Mouse (Mus musculus): ENCODE results near the gene Col8a2. TPM values are rescaled to one million over a fixed set of nuclear protein-coding genes. Genes with fewer than 3 reads are reported as not detected.

Col8a2 gene
- total RNA-seq, 2 experiments from 2014 or later: 1.8 to 2.1 TPM

DNA sequence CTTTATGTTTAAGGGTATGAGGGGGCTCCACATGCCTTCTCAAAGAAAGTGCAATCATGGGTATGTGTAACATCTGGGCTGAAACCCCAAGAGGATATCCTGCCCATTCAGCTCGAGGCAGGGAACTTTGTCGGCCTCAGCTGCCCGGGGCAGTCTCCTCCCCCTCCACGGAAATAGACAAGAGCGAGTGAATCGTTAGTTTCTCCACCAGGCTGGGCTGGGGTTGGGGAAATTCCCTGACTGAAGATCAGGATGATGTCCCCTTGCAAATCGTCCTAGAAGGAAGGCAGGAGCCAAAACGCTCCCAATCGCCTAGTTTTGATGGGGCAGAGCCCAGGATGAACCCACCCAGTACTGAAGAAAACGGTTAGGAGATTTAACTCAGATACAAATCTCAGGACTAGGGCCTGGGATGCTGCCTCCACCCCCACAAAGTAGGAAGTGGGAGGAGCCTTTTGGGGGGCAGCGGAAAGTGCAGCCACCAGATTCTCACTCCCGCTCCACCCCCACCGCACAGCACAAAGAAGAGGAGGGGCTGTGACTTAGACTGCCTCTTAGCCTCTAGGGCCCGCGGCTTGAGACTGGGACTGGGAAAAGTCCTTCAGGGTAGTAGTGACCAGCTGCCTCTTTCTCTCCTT is 27.0 kb upstream of the Col8a2 start:
- peak; percentile 88 to 91 for DNase-seq
- intact Hi-C loops (cut with DNase I): loop anchor here (5.0 kb wide), 2 partner anchors 147 to 172 kb away; no protein-coding TSS in a partner anchor

DNA sequence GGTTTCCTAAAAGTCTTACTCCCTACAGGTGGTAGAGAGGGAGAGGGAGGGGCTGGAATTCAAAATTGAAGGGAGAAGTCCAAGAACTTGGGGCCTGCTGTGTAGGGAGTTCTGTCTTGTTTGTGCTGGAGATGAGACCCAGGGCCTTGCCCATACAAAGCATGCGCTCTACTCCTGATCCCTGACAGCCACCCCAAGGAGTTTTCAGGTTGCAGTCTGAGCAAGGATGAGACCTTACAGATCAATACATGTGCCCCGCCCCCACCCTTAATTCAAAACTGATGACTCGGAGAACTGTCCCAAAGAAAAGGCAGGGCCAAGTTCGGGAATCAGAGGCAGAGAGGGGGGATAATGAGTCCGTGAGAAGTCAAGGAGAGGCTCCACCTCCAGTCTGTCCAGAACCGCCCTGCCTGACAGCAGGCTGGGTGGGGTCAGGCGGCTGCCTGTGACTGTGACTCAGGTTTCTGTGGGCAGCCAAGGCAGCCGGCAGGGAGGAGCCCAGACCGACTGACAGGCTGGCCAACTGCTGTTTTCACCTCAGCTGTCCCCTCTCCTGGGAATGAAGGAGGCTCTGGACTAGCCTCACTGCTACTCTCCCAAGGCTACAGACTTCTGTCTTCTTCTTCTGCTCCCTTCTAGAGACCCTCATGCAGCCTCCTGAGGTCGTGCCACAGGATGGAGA is 25.9 kb upstream of the Col8a2 start:
- intact Hi-C loops (cut with DNase I): loop anchor here (1.0 to 5.0 kb wide), 3 partner anchors 79 to 173 kb away; no protein-coding TSS in a partner anchor
- DNase-seq: peak; percentile 90 to 94

DNA sequence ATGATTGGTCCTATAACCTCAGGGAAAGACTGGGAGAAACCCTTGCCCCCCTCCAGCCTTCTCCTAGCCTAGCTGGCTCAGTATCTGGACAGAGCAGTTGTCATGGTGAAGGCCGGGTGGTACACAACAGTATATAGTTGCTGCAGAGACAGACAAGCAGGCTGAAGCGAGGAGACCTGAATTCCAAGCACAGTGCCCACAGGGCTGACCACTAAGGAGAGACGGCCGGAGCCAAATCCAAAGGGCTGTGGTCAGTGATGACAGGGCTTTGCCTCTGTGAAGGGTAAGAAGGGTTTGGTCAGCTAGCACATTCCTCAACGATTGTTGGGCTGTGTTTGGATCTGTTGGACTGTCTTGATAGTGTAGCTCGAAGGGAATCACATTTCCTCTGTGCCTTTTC is 25.3 kb upstream of the Col8a2 start:
- intact Hi-C loops (cut with DNase I): loop anchor here (1.0 to 5.0 kb wide), 3 partner anchors 80 to 174 kb away; no protein-coding TSS in a partner anchor
- no peak for DNase-seq

DNA sequence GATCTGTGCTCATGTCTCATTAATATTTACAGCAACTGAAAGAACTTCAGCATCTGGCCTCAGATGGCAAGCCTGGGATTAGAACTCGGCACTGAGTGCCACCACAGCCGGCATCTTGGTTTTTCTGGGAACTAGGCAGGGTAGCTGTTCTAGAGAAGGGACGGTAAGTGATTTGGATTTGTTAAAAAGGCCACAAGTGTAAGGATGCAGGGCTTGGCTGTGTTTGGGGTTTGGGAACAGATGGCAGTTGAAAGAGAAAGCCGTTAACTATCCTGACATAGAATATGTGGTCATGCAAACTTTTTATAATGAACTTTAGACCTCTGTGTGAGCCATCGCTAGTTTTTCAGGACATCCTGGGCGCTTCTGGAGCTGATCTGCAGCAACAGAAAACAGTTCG is 24.9 kb upstream of the Col8a2 start:
- intact Hi-C loops (cut with DNase I): loop anchor here (1.0 to 5.0 kb wide), 4 partner anchors 34 to 174 kb away; no protein-coding TSS in a partner anchor
- no peak for DNase-seq

DNA sequence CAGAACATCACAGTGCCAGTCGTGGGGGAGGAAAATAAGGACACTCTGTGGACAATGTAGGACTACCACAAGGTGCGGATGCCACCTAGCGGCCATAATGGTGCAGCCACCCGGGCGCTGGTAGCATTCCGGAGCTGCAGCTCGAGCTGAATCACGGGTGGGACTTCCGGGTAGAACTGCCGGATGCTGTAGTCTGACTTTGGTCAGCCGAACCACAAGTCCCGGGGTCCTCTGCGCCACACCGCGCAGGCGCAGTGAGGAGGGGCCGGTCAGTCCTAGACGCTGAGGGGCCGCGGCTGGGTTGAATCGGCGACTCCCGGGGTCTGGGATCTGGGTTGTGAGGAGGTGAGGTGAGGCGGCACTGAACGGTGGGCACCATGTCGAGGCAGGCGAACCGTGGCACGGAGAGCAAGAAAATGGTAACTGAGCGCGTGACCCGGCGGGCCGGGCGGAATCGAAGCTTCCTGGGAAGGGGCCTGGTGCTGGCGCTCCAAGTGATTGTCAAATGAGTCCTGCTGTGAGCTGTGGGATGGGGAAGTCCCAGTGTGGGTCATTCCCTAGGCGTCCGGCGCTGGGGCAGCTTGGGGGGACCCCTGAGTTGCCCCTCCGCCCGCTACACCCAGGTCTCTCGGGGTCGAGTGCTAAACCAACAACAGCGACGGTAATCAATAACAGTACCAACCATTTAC is 24.3 kb upstream of the Col8a2 start, which contains the start of gene Trappc3:
Gene Trappc3 (plus strand): TSS at position 207 of the 689 bp plus-strand sequence.
- intact Hi-C loops (cut with DNase I): loop anchor here (1.0 to 5.0 kb wide), 3 partner anchors 35 to 175 kb away; no protein-coding TSS in a partner anchor
- peak; percentile 100 for DNase-seq

DNA sequence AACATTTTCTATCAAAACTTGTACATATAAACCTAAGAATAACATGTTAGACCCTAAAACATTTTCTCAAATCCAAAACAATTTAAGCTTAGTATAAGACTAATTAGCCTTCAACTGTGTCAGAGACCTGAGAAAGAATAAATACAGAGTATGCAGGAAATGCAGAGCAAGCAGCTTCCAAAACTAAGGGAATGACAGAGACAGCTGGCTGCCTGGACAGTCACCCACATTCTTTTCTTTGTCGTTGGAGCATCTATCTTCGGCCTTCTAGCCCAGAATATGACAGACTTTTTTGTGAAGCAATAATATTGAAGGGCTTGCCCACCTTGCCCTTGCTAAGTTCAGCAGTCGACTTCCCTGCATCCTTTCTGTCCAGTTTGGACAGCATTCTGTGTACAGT is 17.3 kb upstream of the Col8a2 start:
- no peak for DNase-seq
- intact Hi-C loops (cut with DNase I): no loop called here

DNA sequence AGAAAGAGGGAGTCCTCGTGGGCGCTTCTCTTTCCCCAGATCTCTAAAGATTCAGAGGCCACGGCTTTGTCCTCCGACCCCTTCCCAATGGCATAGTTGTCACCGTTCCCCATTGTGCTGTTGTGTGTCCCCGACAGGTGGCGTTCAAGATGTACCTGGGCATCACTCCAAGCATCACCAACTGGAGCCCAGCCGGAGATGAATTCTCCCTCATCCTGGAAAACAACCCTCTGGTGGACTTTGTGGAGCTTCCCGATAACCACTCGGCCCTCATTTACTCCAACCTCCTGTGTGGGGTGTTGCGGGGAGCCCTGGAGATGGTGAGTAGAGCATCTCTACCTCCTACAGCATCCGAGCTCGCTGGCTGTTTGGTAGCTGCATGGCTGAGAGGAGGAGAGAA is 12.8 kb upstream of the Col8a2 start:
- intact Hi-C loops (cut with DNase I): no loop called here
- no peak for DNase-seq

DNA sequence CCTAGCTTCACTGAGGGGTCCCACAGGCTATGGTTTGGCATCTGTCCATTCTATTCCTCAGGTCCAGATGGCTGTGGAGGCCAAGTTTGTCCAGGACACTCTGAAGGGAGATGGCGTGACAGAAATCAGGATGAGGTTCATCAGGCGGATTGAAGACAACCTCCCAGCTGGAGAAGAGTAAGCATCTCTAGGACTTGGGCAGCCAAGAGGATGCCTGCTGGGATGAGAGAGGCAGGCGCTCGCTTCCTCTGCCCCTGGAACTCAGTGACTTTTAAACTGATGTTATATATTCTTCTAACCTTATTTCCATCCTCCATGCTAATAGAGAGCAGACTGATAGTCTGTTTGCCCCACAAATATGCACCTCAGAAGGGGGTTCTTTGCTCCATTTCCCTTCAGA is 11.5 kb upstream of the Col8a2 start:
- intact Hi-C loops (cut with DNase I): no loop called here
- DNase-seq: no peak

DNA sequence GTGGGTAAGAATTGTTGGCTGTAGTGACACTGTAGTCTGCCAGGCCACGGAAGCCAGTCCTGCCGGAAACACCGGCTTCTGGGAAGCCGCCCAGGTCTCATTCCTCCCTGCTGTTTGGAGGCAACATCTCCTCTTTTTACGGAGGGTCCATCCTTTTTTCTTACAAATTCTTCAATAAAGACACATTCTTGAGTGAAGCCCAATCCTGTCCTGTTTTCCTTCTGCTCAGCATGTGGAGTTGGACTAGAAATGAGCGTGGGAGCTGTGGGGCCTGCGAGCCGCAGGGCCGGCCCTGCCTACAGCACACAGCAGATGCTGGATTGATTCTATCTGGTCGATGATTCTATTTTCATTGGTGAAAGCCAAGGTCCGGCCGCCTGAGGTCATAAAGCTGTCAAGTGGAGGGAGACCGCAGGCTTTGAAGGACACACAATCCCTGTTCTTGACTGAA is 10.9 kb upstream of the Col8a2 start:
- intact Hi-C loops (cut with DNase I): no loop called here
- peak; percentile 61 to 68 for DNase-seq

DNA sequence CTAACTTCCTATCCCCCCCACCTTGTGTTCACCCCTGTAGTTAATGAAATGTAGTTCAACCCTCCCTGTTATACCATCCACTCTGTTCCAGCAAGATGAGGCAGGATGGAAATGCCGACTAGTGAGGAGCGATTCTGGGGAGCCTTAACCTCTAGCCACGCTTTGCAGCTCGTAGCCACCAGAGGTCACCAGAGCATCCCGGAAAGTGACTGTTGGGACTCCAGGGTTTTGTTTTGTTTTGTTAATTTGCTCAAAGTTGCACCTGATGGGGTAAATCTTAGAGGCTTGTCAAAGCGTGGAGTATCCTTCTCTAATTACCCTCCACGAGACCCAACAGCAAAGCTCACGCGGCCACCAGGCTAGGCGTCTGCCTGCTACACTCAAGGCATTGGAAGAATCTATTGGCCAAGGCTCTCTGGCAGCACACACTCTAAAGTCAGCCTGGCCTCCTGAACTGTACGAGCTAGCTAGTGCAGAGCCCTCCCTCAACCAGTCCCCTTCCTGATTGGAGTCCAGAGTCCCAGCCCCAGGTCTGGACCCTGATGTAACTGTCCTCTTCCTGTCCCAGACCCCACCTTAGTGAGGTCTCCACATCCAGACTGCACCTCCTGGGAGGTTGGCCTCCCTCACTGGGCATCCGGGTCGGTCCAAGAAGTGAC is 8.6 kb upstream of the Col8a2 start:
- DNase-seq: peak; percentile 58 to 80
- intact Hi-C loops (cut with DNase I): loop anchor here (1.0 kb wide), 1 partner anchor 32 kb away; no protein-coding TSS in a partner anchor

DNA sequence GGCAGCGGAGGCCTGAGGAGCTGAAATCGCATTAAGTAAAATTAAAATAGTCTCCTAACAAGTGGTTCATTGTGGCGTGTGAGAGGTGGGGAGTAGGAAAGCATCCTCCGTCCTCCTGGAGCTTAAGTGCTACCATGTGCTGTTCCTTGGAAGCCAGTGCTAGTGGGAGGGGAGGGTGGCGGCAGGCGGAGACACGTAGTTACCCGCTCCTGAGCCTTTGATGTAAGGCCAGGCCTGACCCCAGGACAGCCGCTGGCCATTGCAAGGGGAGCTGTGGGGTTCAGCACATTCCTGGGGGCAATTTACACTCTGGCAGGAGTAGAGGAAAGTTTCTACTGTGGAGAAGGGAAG is 8.1 kb upstream of the Col8a2 start:
- intact Hi-C loops (cut with DNase I): loop anchor here (1.0 kb wide), 1 partner anchor 32 kb away; no protein-coding TSS in a partner anchor
- no peak for DNase-seq

DNA sequence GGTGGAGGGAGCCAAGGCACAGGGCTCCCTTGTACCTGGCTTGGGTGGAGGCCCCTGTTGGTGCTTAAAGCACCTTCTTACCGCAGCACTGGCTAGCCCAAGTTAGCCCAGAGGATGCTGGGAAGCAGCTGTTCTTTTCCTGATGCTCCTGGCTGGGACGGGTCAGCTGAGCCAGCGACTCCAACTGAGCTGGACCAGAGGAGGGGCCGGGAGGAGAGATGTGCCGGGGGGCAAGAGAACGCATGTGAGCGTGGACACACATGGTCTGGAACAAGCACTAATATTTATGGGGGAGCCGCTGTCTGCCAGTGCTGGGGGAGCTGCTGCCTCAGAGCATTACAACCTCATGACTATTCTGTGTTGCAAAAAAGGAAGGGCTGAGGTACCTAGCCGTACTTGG is 7.6 kb upstream of the Col8a2 start:
- intact Hi-C loops (cut with DNase I): loop anchor here (1.0 kb wide), 1 partner anchor 31 kb away; no protein-coding TSS in a partner anchor
- no peak for DNase-seq

DNA sequence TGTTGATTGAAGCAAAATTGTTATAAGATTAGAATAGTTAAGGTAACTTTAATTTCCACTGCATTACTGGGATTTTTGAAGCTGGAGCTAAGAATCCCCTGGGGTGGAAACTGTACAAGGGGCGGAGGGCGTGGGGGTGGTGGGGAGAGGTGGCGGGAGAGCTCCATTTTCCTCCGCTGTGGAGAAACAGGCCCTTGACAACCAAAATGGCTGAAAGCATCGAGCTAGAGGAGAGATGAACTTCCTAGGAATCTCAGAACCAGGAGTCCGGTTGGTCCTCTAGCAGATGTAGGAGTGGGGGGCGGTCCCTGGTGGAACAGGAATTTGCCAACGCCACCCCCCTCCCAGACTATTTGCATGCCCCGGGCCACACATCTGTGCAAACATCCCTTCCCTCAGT is 4.9 kb upstream of the Col8a2 start:
- intact Hi-C loops (cut with DNase I): no loop called here
- DNase-seq: no peak

DNA sequence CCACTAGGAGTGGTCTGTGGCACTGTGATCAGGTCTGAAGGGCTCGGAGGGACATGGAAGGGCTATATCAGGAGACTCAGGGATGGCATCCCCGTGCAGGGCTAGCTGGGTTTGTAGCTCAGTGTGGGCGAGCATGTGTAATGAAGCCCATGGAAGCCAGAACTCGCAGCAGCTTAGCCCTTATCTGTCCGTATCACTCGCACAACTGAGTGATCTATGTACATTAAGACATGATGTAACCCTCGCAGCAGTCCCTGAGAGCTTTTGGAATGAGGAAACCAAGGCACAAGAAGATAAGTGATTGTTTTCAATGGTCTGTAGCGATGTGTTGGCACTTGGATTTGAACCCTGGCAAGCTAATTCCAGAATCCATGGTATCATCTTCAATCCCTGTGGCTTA is 3.0 kb upstream of the Col8a2 start:
- intact Hi-C loops (cut with DNase I): no loop called here
- no peak for DNase-seq

DNA sequence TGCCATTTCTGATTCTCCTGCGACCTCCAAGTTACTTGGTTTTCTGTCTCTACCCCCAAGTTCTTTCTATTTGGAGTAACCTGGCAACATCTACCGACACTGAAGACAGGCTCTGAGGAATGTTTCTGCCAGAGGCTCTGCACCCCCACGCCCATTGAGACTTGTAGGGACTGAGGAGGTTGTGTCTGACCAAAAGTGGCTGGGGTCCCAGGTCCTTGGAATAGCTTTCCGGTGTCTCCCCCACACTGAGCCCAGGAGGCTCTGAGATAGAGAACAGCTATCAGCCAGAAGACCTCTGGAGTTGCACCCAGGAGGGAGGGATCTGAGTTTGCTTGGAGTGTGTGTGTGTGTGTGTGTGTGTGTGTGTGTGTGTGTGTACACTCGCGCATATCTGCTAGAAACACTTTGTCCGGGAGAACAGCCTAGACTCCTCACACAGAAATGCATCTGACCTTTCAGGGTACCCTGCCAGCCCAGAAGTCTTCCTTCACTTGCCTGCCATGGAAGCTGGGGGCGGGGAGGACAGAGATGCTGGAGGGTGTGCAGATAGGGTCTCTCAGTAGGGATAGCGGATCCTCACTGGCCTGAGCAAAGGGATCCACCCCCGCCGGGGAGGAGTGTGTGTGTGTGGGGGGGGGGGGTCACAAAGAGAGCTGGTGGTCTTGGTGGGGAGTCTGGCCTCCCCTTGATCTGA is 856 bp downstream of the Col8a2 start:
- intact Hi-C loops (cut with DNase I): no loop called here
- DNase-seq: peak in 1 of 2 experiments; percentile 34

DNA sequence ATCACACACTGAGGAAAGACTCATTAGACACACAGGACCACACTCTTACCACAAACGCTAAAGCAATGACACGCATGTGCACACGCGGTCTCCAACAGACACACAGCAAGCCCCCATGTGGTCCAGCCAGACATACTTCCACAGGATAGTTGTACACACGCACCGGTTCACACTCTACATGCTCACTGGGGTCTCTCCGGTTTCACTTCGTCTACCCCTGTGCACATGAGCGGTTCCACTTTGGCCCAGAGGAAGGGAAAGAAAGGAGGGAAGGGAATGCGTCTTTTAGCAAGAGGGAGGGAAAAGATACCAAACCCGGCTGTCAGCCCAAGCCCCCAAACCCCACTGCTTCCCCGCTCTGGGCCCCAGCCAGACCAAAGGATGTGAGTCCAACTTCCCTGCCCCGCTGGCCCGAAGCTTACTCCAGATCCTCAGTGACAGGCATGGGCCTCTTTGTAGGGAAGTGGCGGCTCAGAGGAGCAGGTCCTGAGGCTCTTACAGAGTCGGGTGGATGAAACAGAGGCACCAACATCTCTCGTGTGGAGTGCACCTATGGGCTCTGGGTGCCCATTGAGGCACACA is 1.6 kb downstream of the Col8a2 start:
- peak in 1 of 2 experiments; percentile 23 for DNase-seq
- intact Hi-C loops (cut with DNase I): no loop called here

DNA sequence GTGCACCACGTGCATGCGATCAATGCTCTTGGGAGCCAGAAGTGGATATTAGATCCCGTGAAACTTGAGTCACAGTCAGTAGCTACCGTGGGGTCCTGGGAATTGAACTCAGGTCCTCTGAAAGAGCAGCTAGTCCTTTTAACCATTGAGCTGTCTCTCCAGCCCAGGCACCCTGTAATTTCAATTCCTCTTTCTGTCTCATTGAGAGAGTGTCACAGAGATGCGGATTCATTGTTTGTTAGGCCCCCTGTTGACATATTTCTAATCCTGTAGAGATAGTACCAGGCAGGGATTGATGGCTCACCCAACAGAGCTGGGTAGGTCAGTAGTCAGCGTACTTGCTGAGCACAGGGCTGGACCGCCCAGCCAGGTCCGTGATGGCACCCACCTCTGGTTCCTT is 3.7 kb downstream of the Col8a2 start:
- intact Hi-C loops (cut with DNase I): no loop called here
- no peak for DNase-seq

DNA sequence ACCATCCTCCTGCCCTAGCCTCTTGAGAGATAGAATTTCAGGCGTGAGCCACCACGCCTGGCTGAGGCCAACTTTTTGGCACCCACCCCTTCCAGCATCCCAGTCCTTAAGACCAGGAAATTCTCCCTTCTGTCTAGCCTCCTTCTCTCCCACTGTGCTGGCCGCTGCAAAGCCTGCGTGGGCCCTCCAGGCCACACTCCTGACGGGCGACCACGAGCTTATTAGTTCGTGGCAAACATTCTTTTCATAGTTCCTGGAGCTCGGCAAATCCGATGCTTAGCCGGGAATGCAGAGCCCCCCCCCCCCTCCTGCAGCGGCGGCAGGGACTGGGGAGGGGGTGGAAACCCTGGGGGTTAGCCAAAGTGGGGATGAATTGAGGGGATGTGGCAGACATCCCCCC is 4.6 kb downstream of the Col8a2 start:
- intact Hi-C loops (cut with DNase I): no loop called here

DNA sequence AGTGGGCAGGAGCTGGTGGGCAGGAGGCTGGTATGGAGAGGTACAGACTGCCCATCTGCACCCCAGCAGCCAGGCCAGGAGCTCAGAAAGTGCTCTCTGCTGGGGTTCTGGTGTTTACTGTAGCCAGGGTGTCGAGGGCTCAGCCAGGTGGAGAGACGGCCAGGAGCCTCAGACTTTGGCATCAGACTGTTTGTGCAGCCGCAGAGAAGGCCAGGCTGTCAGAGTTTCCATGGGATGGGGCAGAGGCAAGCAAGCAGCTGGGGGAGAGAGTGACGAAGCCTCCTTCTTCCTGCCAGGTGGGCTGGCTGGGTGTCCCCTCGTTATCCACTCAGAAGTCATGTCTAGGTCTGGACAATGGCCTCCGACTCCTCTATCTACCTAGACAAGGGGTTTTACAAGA is 8.6 kb downstream of the Col8a2 start:
- no peak for DNase-seq
- intact Hi-C loops (cut with DNase I): no loop called here

More for the DNA sequence above, 4.6 kb downstream of the Col8a2 start:
- DNase-seq: no peak

DNA sequence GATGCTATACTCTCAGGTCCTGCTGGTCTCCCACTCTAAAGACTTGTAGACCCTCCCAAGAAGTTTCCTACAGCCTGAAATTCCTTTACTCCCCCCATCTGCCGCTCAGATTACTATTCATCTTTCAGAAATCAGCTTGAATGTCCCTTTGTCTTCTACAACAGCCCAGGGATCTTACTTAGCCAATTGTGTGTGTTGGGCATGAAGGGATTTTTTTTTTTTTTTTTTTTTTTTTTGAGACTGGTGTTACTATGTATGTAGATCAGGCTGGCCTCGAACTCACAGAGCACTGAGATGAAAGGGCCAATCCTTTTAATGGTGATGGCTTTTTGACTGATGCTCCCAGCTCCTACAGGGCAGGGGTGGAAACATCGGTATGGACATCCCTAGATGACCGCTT is 9.3 kb downstream of the Col8a2 start:
- DNase-seq: no peak
- intact Hi-C loops (cut with DNase I): no loop called here
